Mouse (Mus musculus): ENCODE results near the gene Psma6.

DNA sequence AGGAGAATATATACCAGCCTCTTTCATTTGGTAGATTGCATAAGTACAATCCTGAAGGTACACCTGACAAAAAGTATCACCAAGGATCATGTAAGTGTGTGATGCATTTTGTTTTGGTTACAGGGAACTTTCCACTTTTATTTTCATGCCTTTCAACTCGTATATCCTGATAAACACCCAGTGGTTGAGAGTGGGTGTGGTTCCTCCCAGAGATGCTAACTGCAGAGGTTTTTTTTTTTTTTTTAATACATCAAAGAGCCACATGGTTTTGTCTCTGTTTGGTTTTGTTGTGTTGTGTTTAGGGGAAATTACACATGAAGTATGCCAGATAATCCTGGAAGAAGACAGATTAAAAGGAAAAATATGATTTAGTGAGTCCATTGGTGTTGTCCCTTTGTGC is 26.7 kb upstream of the Psma6 start:
- TF ChIP-seq CTCF (IDR thresholded peaks at IDR 0.05; ENCODE audit: low read depth, low read length) (no peak), POLR2A (IDR thresholded peaks at IDR 0.05; ENCODE audit: borderline replicate concordance, low read depth, low read length) (no peak)
